Mouse (Mus musculus) kidney, postnatal 25 days (tissue): ENCODE results near the gene Supt20.
"Not testable (repeated sequence)": the region's sequence is repeated elsewhere in the genome, so short reads cannot be mapped to it uniquely, and the experiment has no call there.

ENCODE experiments used
- DNase-seq, 2 experiments: peaks; one replicate each; pipeline ENCODE4 v3.0.0; 2021; ENCODE audit warnings: mixed read lengths in 2 of 2

Gene Supt20

GRCm38 (mm10) chr3:54759211-54759610 lies 66.6 kb downstream of the Supt20 start:
- DNase-seq: no peak

DNA sequence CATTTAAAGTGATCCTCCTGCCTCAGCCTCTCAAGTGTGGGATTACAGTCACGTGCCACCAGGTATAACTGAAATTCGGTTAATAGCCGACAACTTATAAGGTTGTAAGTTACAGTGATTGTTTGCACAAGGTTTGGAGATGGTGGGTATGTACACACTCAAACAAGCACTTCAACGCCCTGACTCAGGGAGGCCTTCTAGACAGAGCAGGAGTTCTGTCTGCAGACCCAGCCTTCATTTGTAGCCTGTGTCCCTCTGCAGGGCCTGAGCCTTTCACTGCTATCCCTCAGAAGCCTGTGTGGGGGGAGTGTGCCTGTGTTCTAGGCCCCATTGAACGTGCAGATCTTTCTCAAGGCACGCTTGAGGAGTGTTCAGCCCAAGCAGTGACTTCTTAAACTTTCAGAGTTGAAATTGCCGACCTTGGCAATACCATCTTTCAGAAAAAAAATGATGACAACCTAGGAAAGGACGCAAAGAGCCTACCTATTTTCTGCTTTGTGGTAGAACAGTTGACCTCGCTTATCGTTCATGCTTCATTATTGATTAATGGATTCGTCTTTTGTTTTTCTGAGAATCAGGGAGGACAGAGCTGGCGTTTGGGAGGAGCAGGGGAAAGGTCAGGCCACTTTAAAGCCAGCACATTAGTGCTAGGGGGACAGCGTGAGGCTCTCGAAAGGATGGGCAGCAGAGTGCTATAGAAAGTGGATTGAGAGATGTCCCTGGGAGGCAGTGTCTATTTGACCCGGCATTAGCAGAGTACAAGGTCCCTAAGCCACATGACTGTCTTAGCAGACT lies 67.9 kb downstream of the Supt20 start:
- no peak for DNase-seq

- no peak for DNase-seq
Observed at GRCm38 (mm10) chr3:54761258-54761657, 68.7 kb downstream of the Supt20 start.

DNA sequence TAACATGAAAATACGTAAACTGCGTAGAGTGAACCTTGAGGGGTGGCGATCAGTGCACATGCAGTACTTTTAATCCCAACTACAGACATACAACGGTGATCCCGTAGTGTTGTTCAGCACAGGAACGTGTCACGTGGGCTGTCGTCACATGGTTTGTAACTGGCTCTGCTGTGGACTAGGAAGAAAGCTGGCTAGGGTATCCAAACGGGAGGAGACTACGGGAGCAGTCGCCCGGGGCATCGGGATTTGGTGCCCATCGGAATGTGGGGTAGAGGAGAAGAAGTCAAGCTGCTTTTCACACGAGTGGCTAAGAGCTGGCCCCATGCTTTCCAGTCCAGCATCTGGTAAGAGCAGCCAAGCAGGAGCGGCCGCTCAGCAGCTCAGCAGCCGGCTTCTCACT lies 71.8 kb downstream of the Supt20 start:
- peak; percentile 58 to 60 for DNase-seq

DNA sequence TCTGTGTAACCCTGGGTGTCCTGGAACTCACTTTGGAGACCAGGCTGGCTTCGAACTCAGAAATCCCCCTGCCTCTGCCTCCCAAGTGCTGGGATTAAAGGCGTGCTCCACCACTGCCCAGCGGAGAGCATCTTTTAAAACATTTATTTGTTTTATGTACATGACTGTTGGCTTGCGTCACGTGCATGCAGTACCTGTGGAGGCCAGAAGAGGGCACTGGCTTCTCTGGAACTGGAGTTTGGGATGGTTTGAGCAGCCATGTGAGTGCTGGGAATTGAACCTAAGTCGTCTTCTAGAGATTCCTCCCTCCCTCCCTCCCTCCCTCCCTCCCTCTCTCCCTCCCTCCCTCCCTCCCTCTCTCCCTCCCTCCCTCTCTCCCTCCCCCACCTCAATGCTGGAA lies 72.9 kb downstream of the Supt20 start:
- DNase-seq: not testable (repeated sequence)

- no peak for DNase-seq
Observed at GRCm38 (mm10) chr3:54766034-54766433, 73.4 kb downstream of the Supt20 start.

- no peak for DNase-seq
Observed at GRCm38 (mm10) chr3:54766811-54767210, 74.2 kb downstream of the Supt20 start.

DNA sequence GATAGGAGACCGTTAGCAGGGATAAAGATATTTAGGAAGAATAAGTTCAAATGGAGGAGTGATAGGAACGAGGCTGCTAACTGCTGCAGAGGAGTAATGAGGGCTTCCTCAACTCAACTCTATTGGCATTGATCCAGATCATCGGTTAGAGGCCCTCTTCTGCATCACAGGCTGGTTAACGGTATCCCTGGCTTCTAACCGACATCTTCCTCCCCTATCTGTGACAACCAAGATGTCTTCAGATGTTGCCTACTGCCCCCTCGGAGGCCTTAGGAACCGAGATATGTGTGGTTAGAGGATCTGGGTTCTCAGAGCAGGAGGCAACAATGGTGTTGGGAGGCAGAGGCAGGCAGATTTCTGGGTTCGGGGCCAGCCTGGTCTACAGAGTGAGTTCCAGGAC lies 76.0 kb downstream of the Supt20 start:
- no peak for DNase-seq

- no peak for DNase-seq
Observed at GRCm38 (mm10) chr3:54769349-54770275, 77.0 kb downstream of the Supt20 start.

GRCm38 (mm10) chr3:54773613-54774012 lies 81.0 kb downstream of the Supt20 start:
- DNase-seq: no peak

DNA sequence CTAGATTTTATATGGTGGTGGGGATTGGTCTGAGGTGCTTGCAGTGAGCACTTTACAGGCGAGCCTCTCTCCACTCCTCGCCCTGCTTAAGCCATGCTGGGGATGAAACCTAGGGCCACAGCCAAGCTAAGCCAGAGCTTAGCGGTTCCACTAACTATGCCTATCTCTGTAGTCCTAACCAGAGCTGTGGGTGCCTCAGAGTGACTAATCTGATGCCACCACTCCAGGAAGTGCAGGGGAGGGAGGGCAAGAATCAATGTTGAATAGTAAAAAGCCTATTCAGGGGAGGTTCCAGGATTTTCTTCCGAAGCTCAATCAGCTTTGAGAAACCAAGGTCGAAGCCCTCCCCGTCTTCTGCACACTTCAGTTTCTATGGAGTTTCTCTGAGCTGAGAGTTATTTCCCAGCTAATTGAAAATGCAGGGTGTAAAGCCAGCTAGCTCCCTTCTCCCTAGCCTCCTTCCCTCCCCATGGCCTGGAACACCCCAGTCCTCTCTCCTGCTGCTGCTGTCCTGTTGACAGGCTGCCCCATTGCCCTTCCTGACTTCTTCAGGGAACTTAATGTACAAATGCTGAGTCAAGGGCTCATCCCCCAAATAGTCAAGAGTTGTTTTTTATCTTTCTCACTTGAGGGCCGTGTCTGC lies 83.5 kb downstream of the Supt20 start:
- no peak for DNase-seq
